Mouse (Mus musculus): ENCODE measurements at regions not wholly inside any gene's neighbourhood (a gene's known extent, or its start where the extent isn't known, plus 50 kb on each side); places are given as distances from the start of the nearest gene placed in this dataset.

- no peak for DNase-seq
These were observed 334.8 kb downstream of the Efna5 start for GRCm38 (mm10) chr17:62546286-62546685.

- DNase-seq: no peak
These were observed 335.8 kb downstream of the Efna5 start for GRCm38 (mm10) chr17:62545330-62545729.

- DNase-seq: no peak
These were observed 337.8 kb downstream of the Efna5 start for GRCm38 (mm10) chr17:62543056-62543975.

DNA sequence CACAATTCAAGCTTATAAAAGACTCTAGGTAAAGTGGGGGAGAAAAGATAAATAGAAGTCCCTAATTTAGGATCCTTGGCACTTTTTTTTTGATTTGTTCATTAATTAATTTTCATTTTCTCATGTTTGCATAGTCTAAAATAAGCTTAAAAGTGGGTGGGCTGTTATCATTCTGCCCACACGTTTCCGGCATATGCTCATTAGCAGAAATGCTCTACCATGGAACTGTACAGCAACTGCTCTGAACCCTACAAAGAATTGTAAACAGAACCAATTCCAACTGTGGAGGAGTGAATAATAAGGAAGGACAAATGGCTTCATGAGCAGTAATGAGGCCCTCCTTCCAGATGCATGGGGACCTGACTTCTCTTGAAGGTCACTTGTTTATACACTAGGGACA, 351.2 kb downstream of the Efna5 start:
- no peak for DNase-seq

- no peak for DNase-seq
These were observed 353.6 kb downstream of the Efna5 start for GRCm38 (mm10) chr17:62527556-62527955.

GRCm38 (mm10) chr17:62513635-62514034, 367.5 kb downstream of the Efna5 start:
- DNase-seq: no peak

DNA sequence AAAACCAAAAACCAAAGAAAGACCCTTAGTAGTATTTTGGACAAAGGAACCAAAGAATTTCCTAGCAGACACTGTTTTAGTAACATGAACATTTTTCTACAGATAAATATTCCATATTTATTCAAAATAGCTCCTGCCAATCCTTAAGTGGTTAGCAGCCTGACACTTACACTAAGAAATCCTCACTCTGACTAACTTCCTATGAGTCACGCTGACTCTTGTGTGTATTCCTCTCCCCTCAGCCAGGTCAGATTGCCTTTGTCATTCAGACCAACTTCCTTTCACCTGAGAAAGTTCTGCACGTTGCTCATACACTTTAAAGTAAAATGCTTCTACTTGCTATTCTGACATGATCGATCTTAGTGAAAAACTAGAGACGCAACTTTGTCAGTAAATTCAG, 370.9 kb downstream of the Efna5 start:
- no peak for DNase-seq

- no peak for DNase-seq
These were observed 373.2 kb downstream of the Efna5 start for GRCm38 (mm10) chr17:62507766-62508485.

GRCm38 (mm10) chr17:62504691-62505090, 376.4 kb downstream of the Efna5 start:
- no peak for DNase-seq

- DNase-seq: no peak
These were observed 410.4 kb downstream of the Efna5 start for GRCm38 (mm10) chr17:62470739-62471138.

- DNase-seq: no peak
These were observed 411.8 kb downstream of the Efna5 start for GRCm38 (mm10) chr17:62469367-62469766.

GRCm38 (mm10) chr17:62468859-62469258, 412.3 kb downstream of the Efna5 start:
- no peak for DNase-seq

DNA sequence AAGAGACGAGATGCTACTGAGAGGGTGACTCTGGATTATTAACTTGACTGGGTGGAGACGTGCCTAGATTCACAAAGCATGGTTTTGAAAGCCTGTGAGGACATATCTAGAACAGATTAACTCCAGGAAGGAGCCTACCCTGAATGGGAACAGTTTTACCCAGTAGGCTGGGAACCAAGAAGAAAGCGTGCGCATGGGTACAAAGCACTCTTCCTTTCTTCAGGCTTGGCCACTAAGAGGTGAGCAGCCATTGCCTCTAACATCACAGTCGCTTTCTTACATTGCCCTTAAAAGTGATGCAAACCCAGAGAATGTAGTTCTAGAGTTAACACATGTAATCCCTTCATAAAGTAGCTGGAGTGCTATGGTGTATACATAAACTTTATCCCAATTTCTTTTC, 414.0 kb downstream of the Efna5 start:
- no peak for DNase-seq

- no peak for DNase-seq
These were observed 416.1 kb downstream of the Efna5 start for GRCm38 (mm10) chr17:62464994-62465393.

DNA sequence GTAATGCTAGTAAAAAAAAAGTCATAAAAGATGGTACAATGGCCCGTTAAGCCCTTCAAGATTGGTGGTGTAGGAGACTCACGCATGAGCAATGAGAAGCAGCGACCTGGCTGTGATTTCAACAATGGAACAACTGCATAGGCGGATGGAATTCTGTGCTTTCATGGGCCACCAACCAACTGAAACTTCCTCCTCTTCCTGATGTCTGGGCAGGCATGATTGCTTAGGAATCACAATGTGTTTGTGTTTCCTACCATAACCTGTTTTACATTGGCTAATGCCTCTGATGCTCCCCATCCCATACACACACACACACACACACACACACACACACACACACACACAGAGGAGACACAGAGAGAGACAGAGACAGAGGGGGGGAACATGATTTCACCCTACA, 416.9 kb downstream of the Efna5 start:
- no peak for DNase-seq

- no peak for DNase-seq
These were observed 419.5 kb downstream of the Efna5 start for GRCm38 (mm10) chr17:62461304-62462245.

GRCm38 (mm10) chr17:62458964-62459363, 422.2 kb downstream of the Efna5 start:
- DNase-seq: peak; percentile 72

GRCm38 (mm10) chr17:62438045-62438444, 443.1 kb downstream of the Efna5 start:
- DNase-seq: no peak

- DNase-seq: no peak
These were observed 445.1 kb downstream of the Efna5 start for GRCm38 (mm10) chr17:62436044-62436443.

DNA sequence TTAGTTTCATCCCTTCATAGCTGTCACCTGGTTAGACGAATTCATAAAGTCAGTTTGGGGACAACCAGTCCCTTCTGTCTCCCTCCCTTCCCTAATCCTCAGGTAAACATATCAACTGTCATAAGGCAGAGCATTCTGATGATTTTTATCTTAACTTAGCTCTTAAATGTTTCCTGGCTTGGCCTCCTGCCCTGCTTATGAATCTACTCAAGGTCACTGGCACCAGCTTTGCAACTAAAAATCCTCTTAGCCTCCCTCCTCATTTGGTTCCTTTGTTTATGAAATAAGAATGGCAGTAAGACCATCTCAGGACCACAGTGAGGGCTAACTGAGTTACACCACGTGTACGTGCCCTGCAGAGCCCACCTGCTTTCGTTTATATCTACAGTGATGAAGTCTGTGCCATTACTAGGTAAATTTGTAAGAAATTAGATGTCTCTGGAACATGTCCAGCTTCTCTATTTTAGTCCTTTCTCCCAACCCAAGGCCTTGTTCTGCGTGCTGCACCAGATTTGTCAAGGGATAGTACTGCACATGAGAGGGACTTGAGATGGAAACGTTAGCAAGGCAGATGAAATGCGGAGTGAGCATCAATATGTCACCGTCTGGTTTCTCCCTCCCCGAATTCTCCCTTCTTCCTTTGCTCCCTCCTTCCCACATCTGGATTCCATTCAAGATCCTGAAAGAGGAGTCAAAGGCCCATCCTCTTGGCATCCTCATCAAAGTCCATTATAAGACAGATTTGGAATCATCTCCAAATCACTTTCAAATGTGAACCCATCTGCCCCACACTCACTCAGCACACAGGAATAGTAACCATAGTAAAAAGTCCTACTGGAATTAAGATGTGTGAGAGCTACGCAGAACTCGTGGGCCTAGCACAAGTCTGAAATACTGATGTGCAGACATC, 457.4 kb downstream of the Efna5 start:
- DNase-seq: no peak

- no peak for DNase-seq
These were observed 463.5 kb downstream of the Efna5 start for GRCm38 (mm10) chr17:62417584-62417983.

DNA sequence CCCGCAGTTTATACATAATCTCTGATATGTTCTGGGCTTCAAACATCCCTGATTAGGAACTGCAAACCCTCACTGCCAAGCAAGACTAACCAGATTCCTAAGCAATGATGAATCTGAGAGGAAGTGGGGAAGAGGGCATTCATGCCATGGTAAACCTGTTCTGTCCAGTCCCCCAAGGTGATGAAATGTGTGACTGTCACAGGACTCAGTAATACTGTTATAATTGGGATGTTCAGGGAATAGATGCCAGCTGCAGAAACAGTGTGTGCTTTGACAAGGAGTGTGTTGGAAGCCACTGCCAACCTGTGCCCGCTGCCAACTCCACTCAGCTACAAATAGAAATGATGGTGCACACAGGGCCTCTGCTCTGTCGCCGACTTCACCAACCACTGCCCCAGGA, 466.0 kb downstream of the Efna5 start:
- no peak for DNase-seq
